Mouse (Mus musculus) kidney, adult 8-10 months (tissue): ENCODE data around the gene Rere.

ENCODE experiments used
- DNase-seq, 2 experiments: peaks; one replicate each; pipeline ENCODE4 v3.0.0; 2022

Gene Rere

GRCm38 (mm10) chr4:150624933-150625332, 343.5 kb downstream of the Rere start:
- DNase-seq = no peak

DNA sequence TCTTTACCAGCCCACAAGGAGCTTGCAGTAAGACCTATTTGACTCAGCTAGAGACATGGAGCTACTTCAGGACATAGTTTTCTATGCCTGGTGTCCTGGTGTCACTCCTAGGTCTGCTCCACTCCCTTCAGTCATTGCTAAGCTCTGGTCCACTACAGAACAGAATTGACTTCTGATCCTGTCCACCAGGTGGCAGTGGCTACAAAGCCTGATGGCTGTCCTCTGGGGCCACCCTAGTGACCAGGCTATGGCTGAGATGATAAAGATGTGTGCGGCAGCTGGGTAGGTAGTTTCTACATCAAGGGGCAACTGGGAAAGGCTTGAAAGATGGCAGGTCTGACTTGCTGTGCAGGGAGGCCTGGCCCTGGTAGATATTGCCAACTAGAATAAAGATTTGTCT, 344.0 kb downstream of the Rere start:
- DNase-seq = peak; percentile 63 to 81

- DNase-seq = peak; percentile 63 to 86
Measured at GRCm38 (mm10) chr4:150625951-150626732, 344.7 kb downstream of the Rere start.

DNA sequence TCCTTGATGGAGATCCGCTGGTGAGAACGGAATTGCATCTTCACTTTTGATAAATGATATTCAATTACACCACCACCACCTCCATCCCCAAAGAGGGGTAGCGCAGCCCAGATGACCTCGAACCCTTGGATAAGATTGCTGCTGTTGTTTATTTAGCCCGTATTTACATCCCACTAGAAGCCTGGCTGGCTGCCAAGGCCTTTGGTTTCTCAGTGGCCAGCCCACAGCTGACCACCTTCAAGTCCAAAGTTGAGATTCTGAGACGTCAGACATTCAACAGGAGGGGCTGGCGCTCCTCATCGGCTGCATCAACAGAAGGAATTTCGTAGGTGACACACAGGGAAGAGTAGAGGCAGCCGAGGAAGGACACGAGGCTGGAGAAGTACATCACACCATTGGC, 347.8 kb downstream of the Rere start:
- DNase-seq = no peak

- DNase-seq = no peak
Measured at GRCm38 (mm10) chr4:150635568-150635967, 354.1 kb downstream of the Rere start.

- DNase-seq = no peak
Measured at GRCm38 (mm10) chr4:150636635-150637034, 355.2 kb downstream of the Rere start.

DNA sequence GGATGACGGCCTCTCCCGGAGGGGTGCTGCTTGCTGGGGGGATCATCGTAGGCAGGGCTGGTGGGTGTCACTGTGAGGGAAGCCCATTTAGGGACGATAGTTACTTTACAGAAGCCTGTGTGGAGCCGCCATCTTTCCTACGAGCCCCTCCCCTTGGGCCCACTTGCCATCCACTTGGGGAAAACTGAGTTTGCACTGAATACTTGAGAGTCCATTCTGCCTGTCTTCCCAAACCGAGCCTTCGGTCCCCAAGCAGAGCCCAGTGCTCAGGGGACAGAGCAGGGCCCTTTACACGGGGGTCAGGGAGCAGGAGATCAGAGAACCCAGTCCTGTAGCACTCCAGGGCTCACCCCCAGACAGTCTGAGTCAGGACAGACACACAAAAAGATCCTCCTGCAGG, 362.9 kb downstream of the Rere start:
- no peak for DNase-seq

GRCm38 (mm10) chr4:150649327-150649726, 367.9 kb downstream of the Rere start:
- no peak for DNase-seq

DNA sequence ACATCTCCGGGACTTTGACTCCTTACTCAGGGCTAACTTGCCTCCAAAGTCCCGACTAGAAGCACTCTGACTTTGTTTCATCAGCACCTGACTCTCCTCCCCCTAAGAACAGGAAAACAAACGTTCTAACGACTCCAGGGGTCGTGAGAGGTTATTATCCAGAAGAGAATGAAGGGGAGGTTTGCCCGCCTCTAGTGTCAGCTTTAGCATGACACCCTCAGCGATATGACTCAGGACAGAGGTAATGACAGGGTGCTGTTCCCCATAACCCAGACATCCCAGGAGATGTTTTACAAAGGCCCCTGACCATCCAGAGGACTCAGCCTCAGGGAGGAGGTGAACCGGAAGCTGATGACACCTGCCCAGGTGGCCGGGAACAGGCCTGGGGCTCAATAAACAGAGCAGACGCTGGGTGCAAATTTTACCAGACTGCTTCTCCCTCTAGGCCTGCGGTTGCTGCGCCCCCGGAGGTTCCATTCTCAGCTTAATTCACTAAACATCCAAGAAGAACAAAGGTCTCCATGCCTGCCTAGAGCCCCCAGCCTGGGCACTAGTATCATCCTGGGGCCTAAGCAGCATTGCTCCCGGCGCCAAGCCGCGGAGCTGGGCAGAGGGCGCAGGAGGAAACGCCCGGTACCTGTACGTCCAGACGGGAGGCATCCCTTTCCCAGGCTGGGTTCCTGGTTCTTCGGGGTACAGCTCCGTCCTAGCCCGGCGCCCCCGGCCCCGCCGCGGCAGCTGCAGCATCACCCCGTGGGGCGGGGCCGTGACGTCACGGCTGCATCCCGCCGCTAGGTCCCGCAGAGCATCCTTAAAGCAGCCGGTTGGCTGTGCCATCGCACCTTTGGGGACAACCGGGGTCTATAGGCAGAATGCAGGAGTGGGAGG, 370.2 kb downstream of the Rere start, which contains the start of gene Slc45a1:
Slc45a1 (minus strand) TSS at position 785 of the 888 bp plus-strand sequence.
- no peak for DNase-seq

GRCm38 (mm10) chr4:150653072-150653599, 371.7 kb downstream of the Rere start:
- DNase-seq = no peak

DNA sequence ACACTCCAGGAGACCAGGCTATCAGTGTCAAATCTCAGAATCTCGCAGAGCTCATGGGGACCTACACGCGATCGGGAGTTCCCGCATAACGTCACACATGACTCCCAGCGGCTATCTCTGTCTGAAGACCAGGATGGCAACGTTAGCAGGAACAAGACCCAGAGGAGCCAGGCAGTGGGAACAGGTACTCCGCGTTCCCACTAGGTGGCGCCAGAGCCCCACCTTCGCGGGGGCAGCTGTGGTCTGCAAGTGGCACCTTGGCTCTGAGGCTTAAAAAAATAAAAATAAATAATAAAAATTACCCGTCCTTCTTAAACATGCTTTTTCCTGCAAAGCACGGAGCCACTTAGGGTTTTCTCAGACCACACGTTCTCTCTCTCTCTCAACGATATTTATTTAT, 374.5 kb downstream of the Rere start:
- peak; percentile 73 to 82 for DNase-seq

DNA sequence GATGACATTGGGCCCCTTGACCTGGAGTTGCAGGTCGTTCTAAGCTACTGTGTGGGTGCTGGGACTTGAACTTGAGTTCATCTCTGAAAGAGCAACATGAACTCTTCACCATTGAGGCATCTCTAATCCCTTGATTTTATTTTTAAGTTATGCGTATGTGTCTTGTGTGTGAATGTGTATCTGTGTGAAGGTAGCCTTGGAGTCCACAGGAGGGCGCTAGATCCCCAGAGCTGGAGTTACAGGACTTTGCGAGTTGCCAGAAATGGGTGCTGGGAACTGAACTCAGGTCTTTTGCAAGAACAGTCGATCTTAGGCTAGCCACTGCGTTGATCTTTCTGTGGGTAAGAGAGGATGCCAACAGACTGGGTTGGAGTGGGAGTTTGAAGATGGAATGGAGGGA, 375.1 kb downstream of the Rere start:
- peak in 1 of 2 experiments; percentile 43 for DNase-seq

- DNase-seq = no peak
Measured at GRCm38 (mm10) chr4:150659926-150660610, 378.6 kb downstream of the Rere start.

DNA sequence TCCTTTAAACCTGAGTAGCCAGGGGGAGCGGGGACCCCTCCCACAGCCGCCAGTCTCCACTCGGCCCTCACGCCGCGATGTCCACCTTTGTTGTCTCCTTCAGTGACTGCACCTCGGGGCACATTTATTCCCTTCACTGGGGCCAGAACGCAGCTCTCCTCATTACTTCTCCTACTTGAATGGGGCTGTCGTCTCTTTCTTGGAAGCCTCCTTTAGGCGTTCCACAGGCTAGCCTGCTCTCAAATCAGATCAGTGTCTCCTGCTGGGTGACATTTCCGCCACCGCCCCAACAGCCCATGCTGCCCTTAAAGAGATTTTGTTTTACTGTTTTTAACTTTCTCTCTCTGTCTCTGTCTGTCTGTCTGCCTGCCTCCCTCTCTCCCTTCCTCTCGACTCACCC, 380.4 kb downstream of the Rere start:
- no peak for DNase-seq

DNA sequence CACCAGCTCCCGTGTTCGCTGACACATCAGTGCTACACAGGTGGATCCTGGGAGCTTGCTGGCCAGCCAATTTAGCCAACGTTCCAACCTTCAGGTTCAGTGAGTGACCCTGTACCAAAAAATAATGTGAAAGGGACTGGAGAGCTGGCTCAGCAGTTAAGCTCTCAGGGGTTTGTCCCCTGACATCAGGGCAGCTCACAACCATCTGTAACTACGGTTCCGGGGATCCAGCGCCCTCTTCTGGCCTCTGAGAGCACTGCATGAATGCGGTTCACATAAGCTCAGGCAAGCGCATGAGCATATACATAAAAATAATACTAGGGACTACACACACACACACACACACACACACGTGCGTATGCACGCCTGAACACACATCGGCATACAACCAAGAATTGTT, 381.7 kb downstream of the Rere start:
- DNase-seq = peak in 1 of 2 experiments; percentile 68

- peak in 1 of 2 experiments; percentile 30 for DNase-seq
Measured at GRCm38 (mm10) chr4:150664726-150665125, 383.3 kb downstream of the Rere start.

- DNase-seq = peak in 1 of 2 experiments; percentile 45
Measured at GRCm38 (mm10) chr4:150665806-150666205, 384.4 kb downstream of the Rere start.
